Mouse (Mus musculus): ENCODE measurements at regions not wholly inside any gene's neighbourhood (a gene's known extent, or its start where the extent isn't known, plus 50 kb on each side); places are given as distances from the start of the nearest gene placed in this dataset.

GRCm38 (mm10) chr8:41532212-41532611, 115.3 kb upstream of the Frg1 start:
- POLR2A ChIA-PET, result no interaction called here
- CTCF ChIA-PET, result no interaction called here

DNA sequence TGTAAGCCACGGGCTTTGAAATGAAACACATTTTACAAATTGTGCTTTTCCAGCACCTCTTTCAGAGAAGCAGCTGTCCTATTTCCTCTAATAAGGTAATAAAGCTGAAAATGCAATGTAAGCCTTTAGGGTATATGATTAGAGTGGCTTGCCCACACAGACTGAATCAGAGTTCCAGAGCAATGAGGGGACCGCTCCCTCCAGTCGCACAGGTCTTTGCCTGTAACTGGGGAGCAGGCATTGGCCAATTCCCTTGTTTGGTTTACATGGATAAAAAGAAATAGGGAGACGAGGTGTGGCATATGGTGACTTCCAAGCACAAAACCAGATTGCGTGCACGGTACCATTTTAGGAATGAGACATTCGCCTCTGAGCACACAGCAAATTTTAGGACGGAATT, 112.7 kb upstream of the Frg1 start:
- POLR2A ChIA-PET, result interaction anchor here in 1 of 4 experiments (0.6 to 0.9 kb wide), 2 partner anchors 21 to 606 kb away, joined by 3 read pairs; no protein-coding TSS in a partner anchor
- CTCF ChIA-PET, result no interaction called here

- ChIA-PET CTCF (no interaction called here), POLR2A (interaction anchor here in 1 of 4 experiments (0.7 kb wide), 2 partner anchors 20 to 273 kb away, joined by 4 read pairs; no protein-coding TSS in a partner anchor)
These were observed 109.4 kb upstream of the Frg1 start for GRCm38 (mm10) chr8:41526283-41526682.

DNA sequence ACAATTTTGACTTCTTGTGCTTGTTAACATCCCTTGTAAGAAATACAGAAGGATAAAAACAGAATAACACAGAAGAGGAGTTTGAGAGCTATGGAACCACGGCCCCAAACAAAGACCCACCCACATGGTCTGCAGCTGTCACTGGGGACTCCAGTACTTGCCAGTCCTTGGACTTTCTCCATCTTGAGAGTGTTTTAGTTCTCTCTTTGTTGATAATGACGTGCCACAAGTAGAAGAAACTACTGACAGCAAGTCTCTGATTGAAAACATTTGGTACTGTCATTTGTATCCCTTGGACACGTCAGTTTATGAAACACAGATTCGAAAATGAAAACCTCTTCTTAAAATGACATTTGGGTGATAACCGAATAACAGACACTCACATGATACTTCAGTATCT, 68.3 kb upstream of the Frg1 start:
- POLR2A ChIA-PET, result no interaction called here
- CTCF ChIA-PET, result no interaction called here

DNA sequence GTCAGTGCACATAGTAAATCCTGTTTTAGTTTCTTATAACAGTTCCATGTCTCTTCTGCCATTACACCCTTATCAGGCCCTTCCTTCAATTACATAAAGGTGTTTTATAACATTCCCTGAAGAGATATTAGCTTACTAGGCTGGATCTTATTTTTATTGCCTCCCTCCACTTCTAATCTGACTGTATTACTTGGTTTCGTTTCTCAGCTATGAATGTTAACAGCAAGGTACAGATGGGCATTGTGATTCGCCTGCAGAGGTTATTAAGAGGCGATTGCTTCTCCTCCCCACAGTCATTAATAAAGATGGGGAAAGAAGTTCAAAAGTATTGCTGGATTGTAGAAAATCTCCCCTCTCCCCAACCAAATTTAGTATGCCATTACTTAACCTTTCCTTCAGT, 66.4 kb upstream of the Frg1 start:
- ChIA-PET POLR2A (no interaction called here), CTCF (no interaction called here)

DNA sequence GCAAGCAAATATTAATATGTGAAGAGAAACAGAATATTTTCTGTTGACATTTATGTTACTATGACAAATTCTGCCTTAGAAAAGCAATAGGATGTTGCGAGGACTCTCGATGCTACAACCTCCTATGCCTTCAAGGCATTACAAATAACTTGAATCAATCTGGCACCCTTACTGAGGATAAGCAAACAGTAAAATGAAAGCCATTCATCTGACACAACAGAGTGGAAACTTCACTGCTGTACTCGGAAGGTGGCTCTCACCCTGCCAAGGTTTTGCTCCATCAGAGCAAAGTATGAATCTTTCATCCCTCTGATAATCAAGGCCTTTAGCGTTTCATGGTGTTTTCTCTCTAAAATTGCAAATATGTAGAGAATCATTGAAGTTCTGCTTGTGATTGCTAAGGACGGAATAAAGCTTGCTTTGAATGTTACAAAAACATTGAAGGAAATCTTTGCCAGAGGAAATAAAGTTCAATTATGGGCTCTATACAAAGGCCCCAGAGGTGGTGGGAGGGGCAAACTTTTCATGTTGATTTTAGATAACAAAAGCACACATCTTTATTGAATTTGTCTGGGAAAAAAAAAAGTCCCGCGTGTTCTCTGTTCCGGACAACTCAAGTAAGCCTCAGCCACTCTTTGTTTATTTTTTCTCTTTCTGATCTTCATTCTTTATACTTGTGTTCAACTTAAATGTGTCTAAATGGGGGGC, 56.3 kb upstream of the Frg1 start:
- ChIA-PET CTCF (no interaction called here), POLR2A (no interaction called here)

DNA sequence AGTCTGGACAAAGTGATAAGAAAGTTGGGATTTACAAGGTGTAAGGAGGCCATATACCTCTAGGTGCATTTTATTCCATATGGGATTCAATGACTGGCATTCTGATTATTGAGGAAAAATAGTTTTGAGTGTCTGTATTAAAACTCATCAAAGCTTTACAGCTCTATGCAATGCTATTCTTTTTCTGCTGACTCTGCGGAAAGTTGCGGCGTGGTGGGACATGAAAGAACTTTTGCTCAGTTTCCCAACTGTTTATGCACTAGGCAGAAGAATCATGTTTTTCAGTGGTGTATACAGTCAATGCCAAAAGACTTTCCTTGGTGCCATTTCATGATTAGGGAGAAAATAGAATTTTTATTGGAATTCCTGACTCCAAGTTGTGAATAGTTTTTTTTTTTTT, 55.4 kb upstream of the Frg1 start:
- POLR2A ChIA-PET, result no interaction called here
- CTCF ChIA-PET, result no interaction called here

Data from embryonic stem cell, embryonic (primary cell).